Mouse (Mus musculus): ENCODE results near the gene Cd37. TPM values are rescaled to one million over a fixed set of nuclear protein-coding genes. Genes with fewer than 3 reads are reported as not detected.

The Cd37 gene
- polyA plus RNA-seq, 1 experiment from 2014 or later, result 1.1 TPM

DNA sequence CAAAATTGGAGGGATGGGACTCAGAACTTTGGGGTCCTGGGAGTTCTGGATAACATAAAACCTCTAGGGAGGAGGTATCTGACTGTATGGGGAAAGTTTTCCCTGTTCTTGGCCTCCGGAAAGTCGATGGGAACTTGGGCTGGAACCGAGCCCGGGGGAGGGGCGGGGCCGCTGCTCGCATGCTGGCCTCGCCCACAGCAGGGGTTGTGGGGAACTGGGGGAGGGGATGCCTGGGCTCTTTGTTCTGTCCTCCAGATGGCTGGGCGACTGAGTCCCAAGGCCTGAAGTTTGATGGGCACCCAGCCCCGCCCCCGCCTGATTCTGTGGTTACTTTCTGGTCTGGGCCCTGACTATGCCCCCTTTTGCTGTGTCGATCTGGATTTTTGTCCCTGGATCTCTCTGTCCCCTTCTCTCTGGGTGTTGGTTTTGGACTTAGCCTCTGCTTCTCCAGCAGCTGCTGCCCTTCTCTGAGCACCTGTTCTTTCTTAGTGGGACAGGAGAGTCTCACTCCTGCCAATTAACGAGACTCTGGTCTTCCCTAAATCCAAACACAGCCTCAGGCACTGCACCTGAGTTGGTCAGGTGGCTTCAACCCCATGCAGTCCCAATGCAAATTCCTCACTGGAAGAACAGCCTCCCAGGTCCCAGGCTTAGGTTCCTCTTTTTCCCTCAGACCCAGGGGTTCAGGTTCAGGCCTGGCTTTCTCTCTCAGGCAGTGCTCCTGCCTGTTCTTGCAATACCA lies 22.3 kb downstream of the Cd37 start:
- Histone ChIP-seq H3K27me3 (ENCODE audit: control insufficient read depth, insufficient read depth, low read length) (peaks cover 4% of the 10 kb centered on the region), H3K27ac (ENCODE audit: low read depth, low read length) (peak overlapping the region; percentile 78), H3K9ac (ENCODE audit: low read depth, low read length) (peak overlapping the region; percentile 90), H3K9me3 (ENCODE audit: control insufficient read depth, low read length) (no peaks in the 10 kb centered on the region), H3K4me2 (replicated peaks; ENCODE audit: low read depth, low read length) (peak overlapping the region; percentile 92), H3K36me3 (ENCODE audit: control insufficient read depth, insufficient read depth, low read length) (peaks cover 8% of the 10 kb centered on the region; the same call in 1 of the 2 replicates), H3K4me3 (ENCODE audit: low read depth, low read length) (peak overlapping the region; percentile 63), H3K4me1 (replicated peaks; ENCODE audit: control insufficient read depth, insufficient read depth, low read length) (peaks cover 9% of the 10 kb centered on the region)
- DNase-seq (ENCODE audit: low spot score) (peak; percentile 95), ATAC-seq (ENCODE audit: low FRiP score) (peak; percentile 88)
- under 1% methylated on average over 9 of the region's 13 CpGs for WGBS

- H3K9ac ChIP-seq (ENCODE audit: low read depth, low read length), result peak within 1 kb of the TSS; percentile 90
- H3K4me2 ChIP-seq (replicated peaks; ENCODE audit: low read depth, low read length), result peak within 1 kb of the TSS; percentile 92
- ATAC-seq (ENCODE audit: low FRiP score) (peak; percentile 73), DNase-seq (ENCODE audit: low spot score) (peak; percentile 79)
- H3K9me3 ChIP-seq (ENCODE audit: control insufficient read depth, low read length), result no peaks in the 10 kb centered on the region
- peaks cover 10% of the 10 kb centered on the region for H3K27me3 ChIP-seq (ENCODE audit: control insufficient read depth, insufficient read depth, low read length)
- H3K4me3 ChIP-seq (ENCODE audit: low read depth, low read length), result peak within 1 kb of the TSS; percentile 63
- WGBS, result under 1% methylated on average over 54 of the region's 55 CpGs
- peaks cover 9% of the 10 kb centered on the region for H3K4me1 ChIP-seq (replicated peaks; ENCODE audit: control insufficient read depth, insufficient read depth, low read length)
- peaks cover 8% of the 10 kb centered on the region; the same call in 1 of the 2 replicates for H3K36me3 ChIP-seq (ENCODE audit: control insufficient read depth, insufficient read depth, low read length)
- peak within 1 kb of the TSS; percentile 78 for H3K27ac ChIP-seq (ENCODE audit: low read depth, low read length)
Observed at GRCm38 (mm10) chr7:45215673-45216441, 23.1 kb downstream of the Cd37 start, which contains the start of gene Tead2. TSS of gene Tead2 (plus strand) at chr7:45215753.

- Histone ChIP-seq H3K27ac (ENCODE audit: low read depth, low read length) (no peak overlapping the region), H3K4me1 (replicated peaks; ENCODE audit: control insufficient read depth, insufficient read depth, low read length) (peaks cover 7% of the 10 kb centered on the region), H3K36me3 (ENCODE audit: control insufficient read depth, insufficient read depth, low read length) (no peaks in the 10 kb centered on the region; the same call in 1 of the 2 replicates), H3K4me3 (ENCODE audit: low read depth, low read length) (no peak overlapping the region), H3K9me3 (ENCODE audit: control insufficient read depth, low read length) (no peaks in the 10 kb centered on the region), H3K4me2 (replicated peaks; ENCODE audit: low read depth, low read length) (no peak overlapping the region), H3K9ac (ENCODE audit: low read depth, low read length) (no peak overlapping the region), H3K27me3 (ENCODE audit: control insufficient read depth, insufficient read depth, low read length) (peaks cover 19% of the 10 kb centered on the region)
- ATAC-seq (ENCODE audit: low FRiP score), result no peak
- WGBS, result 68% methylated on average over 5 of the region's 5 CpGs
- DNase-seq (ENCODE audit: low spot score), result peak; percentile 2
Observed at GRCm38 (mm10) chr7:45213708-45214107, 25.2 kb downstream of the Cd37 start.

DNA sequence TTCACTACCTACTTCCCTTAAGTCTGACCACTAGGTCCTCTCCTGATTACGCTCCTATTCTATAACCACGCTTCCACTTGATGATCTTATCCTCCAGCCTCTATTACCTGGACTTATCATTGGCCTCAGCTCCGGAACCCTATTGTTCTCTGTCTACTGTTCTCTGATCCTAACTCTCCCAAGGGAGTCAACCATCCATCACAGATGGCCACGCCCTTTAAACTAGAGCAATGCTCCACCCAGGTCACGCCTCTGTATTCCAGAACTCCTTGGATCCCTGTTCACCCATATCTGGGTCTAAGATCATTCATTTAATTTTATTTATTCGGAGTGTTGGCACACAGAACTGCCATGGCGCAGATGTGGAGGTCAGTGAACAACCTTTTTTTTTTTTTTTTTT lies 26.6 kb downstream of the Cd37 start:
- Histone ChIP-seq H3K27me3 (ENCODE audit: control insufficient read depth, insufficient read depth, low read length) (peaks cover 19% of the 10 kb centered on the region), H3K36me3 (ENCODE audit: control insufficient read depth, insufficient read depth, low read length) (no peaks in the 10 kb centered on the region), H3K4me2 (replicated peaks; ENCODE audit: low read depth, low read length) (no peak overlapping the region), H3K4me3 (ENCODE audit: low read depth, low read length) (no peak overlapping the region), H3K4me1 (replicated peaks; ENCODE audit: control insufficient read depth, insufficient read depth, low read length) (peaks cover 6% of the 10 kb centered on the region), H3K27ac (ENCODE audit: low read depth, low read length) (no peak overlapping the region), H3K9ac (ENCODE audit: low read depth, low read length) (no peak overlapping the region), H3K9me3 (ENCODE audit: control insufficient read depth, low read length) (no peaks in the 10 kb centered on the region)
- ATAC-seq (ENCODE audit: low FRiP score) (no peak), DNase-seq (ENCODE audit: low spot score) (no peak)
- WGBS, result 69% methylated on average over 7 of the region's 7 CpGs

GRCm38 (mm10) chr7:45211851-45212251 lies 27.1 kb downstream of the Cd37 start, which contains the start of gene Dkkl1:
TSS of gene Dkkl1 (minus strand) at chr7:45212147.
- DNase-seq (ENCODE audit: low spot score) (peak; percentile 23), ATAC-seq (ENCODE audit: low FRiP score) (no peak)
- Histone ChIP-seq H3K9me3 (ENCODE audit: control insufficient read depth, low read length) (no peaks in the 10 kb centered on the region), H3K4me3 (ENCODE audit: low read depth, low read length) (no peak within 1 kb of the TSS), H3K9ac (ENCODE audit: low read depth, low read length) (no peak within 1 kb of the TSS), H3K27me3 (ENCODE audit: control insufficient read depth, insufficient read depth, low read length) (peaks cover 19% of the 10 kb centered on the region), H3K4me2 (replicated peaks; ENCODE audit: low read depth, low read length) (peak within 1 kb of the TSS; percentile 14), H3K36me3 (ENCODE audit: control insufficient read depth, insufficient read depth, low read length) (no peaks in the 10 kb centered on the region), H3K4me1 (replicated peaks; ENCODE audit: control insufficient read depth, insufficient read depth, low read length) (peaks cover 1% of the 10 kb centered on the region), H3K27ac (ENCODE audit: low read depth, low read length) (no peak within 1 kb of the TSS)
- 3% methylated on average over 17 of the region's 17 CpGs for WGBS

DNA sequence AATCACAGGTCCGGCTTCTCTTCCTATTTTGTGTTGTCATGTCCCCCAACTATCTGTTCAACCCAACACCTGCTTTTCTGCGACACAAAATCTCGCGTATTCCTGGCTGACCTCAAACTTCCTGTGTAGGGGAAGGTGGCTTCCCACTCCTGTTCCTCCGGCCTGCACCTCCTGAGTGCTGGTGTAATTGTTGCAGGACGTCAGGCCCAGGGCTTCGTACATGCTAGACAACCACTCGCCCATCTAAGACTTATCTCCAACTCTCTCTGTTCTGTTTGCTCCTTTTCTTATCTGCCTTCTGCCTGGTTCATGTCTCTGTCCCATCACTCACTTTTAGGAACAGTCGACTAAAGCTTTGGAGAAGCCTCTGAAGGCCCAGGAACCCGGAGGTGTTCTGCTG lies 27.8 kb downstream of the Cd37 start:
- no peak overlapping the region for H3K4me3 ChIP-seq (ENCODE audit: low read depth, low read length)
- ATAC-seq (ENCODE audit: low FRiP score) (no peak), DNase-seq (ENCODE audit: low spot score) (no peak)
- H3K9ac ChIP-seq (ENCODE audit: low read depth, low read length), result no peak overlapping the region
- H3K27ac ChIP-seq (ENCODE audit: low read depth, low read length), result no peak overlapping the region
- no peaks in the 10 kb centered on the region for H3K36me3 ChIP-seq (ENCODE audit: control insufficient read depth, insufficient read depth, low read length)
- no peaks in the 10 kb centered on the region for H3K9me3 ChIP-seq (ENCODE audit: control insufficient read depth, low read length)
- 76% methylated on average over 10 of the region's 10 CpGs for WGBS
- H3K27me3 ChIP-seq (ENCODE audit: control insufficient read depth, insufficient read depth, low read length), result peaks cover 19% of the 10 kb centered on the region
- H3K4me1 ChIP-seq (replicated peaks; ENCODE audit: control insufficient read depth, insufficient read depth, low read length), result no peaks in the 10 kb centered on the region; the same call in 1 of the 2 replicates
- no peak overlapping the region for H3K4me2 ChIP-seq (replicated peaks; ENCODE audit: low read depth, low read length)

GRCm38 (mm10) chr7:45208260-45208659 lies 30.7 kb downstream of the Cd37 start:
- H3K36me3 ChIP-seq (ENCODE audit: control insufficient read depth, insufficient read depth, low read length), result no peaks in the 10 kb centered on the region
- no peaks in the 10 kb centered on the region for H3K4me1 ChIP-seq (replicated peaks; ENCODE audit: control insufficient read depth, insufficient read depth, low read length)
- ATAC-seq (ENCODE audit: low FRiP score) (no peak), DNase-seq (ENCODE audit: low spot score) (no peak)
- H3K9me3 ChIP-seq (ENCODE audit: control insufficient read depth, low read length), result no peaks in the 10 kb centered on the region
- no peak overlapping the region for H3K4me2 ChIP-seq (replicated peaks; ENCODE audit: low read depth, low read length)
- no peak overlapping the region for H3K9ac ChIP-seq (ENCODE audit: low read depth, low read length)
- H3K27me3 ChIP-seq (ENCODE audit: control insufficient read depth, insufficient read depth, low read length), result peaks cover 21% of the 10 kb centered on the region
- no peak overlapping the region for H3K4me3 ChIP-seq (ENCODE audit: low read depth, low read length)
- WGBS, result 76% methylated on average over 6 of the region's 6 CpGs
- no peak overlapping the region for H3K27ac ChIP-seq (ENCODE audit: low read depth, low read length)

DNA sequence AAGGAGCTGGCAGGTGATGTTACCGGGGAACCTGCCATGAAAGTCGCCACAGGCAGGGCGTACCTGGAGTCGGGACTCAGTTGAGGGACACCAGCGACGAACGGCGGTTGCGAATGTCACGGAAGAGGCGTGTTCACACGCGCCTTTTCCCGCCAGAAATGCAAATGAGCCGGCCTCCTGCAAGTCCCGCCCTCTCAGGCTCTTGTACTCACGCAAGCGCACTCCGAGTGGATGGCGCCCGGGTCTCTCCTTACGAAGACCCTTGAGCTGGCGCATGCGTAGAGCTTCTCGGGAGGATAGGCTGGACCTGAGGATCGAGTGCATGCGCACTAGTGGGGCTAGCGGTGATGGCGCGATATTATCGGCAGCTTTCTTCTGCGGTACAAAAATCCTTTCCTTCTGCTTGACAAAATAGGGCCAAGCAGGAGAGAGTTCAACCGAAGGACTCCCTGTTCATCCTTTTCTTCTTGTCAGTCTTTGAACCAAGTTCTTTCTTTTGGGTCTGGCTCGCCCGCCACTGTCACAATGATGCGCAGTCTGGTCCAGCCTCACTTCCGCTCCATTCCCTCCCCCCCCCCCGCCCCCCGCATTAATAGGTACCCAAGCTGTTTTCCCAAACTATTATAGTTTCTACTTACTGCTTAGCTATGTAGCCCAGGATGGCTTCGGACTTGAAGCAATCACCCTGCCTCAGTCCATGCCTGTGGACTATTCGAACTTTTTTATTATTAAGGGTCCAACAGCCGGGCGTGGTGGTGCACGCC lies 34.4 kb downstream of the Cd37 start, which contains the start of gene Ccdc155:
Gene Ccdc155, minus strand, starts transcription at position 513 of the 764 bp plus-strand sequence.
- peak; percentile 96 for ATAC-seq (ENCODE audit: low FRiP score)

More for the DNA sequence above, 34.4 kb downstream of the Cd37 start, which contains the start of gene Ccdc155:
- peak within 1 kb of the TSS; percentile 34; the same call in 1 of the 2 replicates for H3K9ac ChIP-seq (ENCODE audit: low read depth, low read length)
- peak within 1 kb of the TSS; percentile 21 for H3K4me2 ChIP-seq (replicated peaks; ENCODE audit: low read depth, low read length)
- 9% methylated on average over 44 of the region's 44 CpGs for WGBS
- no peaks in the 10 kb centered on the region for H3K36me3 ChIP-seq (ENCODE audit: control insufficient read depth, insufficient read depth, low read length)
- no peaks in the 10 kb centered on the region for H3K4me1 ChIP-seq (replicated peaks; ENCODE audit: control insufficient read depth, insufficient read depth, low read length)
- peak; percentile 99 for DNase-seq (ENCODE audit: low spot score)
- H3K27me3 ChIP-seq (ENCODE audit: control insufficient read depth, insufficient read depth, low read length), result peaks cover 8% of the 10 kb centered on the region
- no peak within 1 kb of the TSS for H3K27ac ChIP-seq (ENCODE audit: low read depth, low read length)
- no peaks in the 10 kb centered on the region for H3K9me3 ChIP-seq (ENCODE audit: control insufficient read depth, low read length)
- peak within 1 kb of the TSS; percentile 34 for H3K4me3 ChIP-seq (ENCODE audit: low read depth, low read length)

Measured in hindbrain, embryonic 11.5 days (tissue).